8 mouse cellular contexts compared by ENCODE assay signal in genomic region chr2:166793542-166794214, GRCm38 (mm10). TPM values are rescaled to one million over a fixed set of nuclear protein-coding genes. Genes with fewer than 3 reads are reported as not detected.
DNase-seq lines count a peak whose midpoint lies in the region; ATAC-seq lines count a peak whose summit lies in the region.
"Not testable (repeated sequence)": the region's sequence is repeated elsewhere in the genome, so short reads cannot be mapped to it uniquely, and the experiment has no call there.

No protein-coding gene starts in this region.

- peak; percentile 96 for ATAC-seq in frontal cortex, adult (ENCODE audit: low TSS enrichment)

- H3K4me1 ChIP-seq in hindbrain, embryonic 10.5 days (replicated peaks) = peaks cover 31% of the 10 kb centered on the region

- under 1% methylated on average over 76 of the region's 76 CpGs for WGBS in hindbrain, embryonic 10.5 days

- not testable (repeated sequence) for H3K9me3 ChIP-seq in hindbrain, embryonic 10.5 days

- H3K27ac ChIP-seq in hindbrain, embryonic 10.5 days = peak overlapping the region; percentile 89

- H3K36me3 ChIP-seq in hindbrain, embryonic 10.5 days = peaks cover 32% of the 10 kb centered on the region

- H3K4me3 ChIP-seq in hindbrain, embryonic 10.5 days = peak overlapping the region; percentile 81

- H3K27me3 ChIP-seq in hindbrain, embryonic 10.5 days (ENCODE audit: insufficient read depth, poor library complexity, severe bottlenecking) = not testable (repeated sequence)

- DNase-seq in MEL-GATA-1-ER (ENCODE audit: extremely low read depth, low read depth) = peak; percentile 69
- DNase-seq in cerebellum, adult 9-10 months = peak; percentile 82
- peak; percentile 86 for DNase-seq in hindbrain, embryonic 10.5 days (ENCODE audit: low spot score)
- peak; percentile 77 to 88 for DNase-seq in layer of hippocampus, postnatal 14 days (ENCODE audit: low spot score in 2 of 2)
- DNase-seq in lung, postnatal 14 days = peak; percentile 89
- DNase-seq in ovary, postnatal 36 days (ENCODE audit: low spot score) = peak; percentile 87
- DNase-seq in thymus, postnatal 25 days = peak; percentile 88

RNA-seq across cellular contexts. Expression of gene Trp53rkb, which starts 1.3 kb away (rescaled TPM):
- polyA plus RNA-seq in hindbrain, embryonic 10.5 days (2016; fragmentation: Nextera tagmentation; extraction: Ambion mirVana) = 11.0 and 12.8 TPM in 2 replicates
- total RNA-seq in layer of hippocampus, postnatal 14 days (2021) = 1 to 10 TPM; 5.2 to 6.7 TPM

RNA-seq across cellular contexts. Expression of gene Arfgef2, which starts 11.7 kb away (rescaled TPM):
- 4.9 and 5.2 TPM in 2 replicates for polyA plus RNA-seq in hindbrain, embryonic 10.5 days (2016; fragmentation: Nextera tagmentation; extraction: Ambion mirVana)
- total RNA-seq in layer of hippocampus, postnatal 14 days (2021) = 10 to 100 TPM; 44.5 to 46.0 TPM

Comparison
In these comparisons a context has a peak if more than half of its experiments do, and no peak if none do; other contexts are left out.
1. Peak in every context shown above with its lines: DNase-seq, ATAC-seq, H3K4me3 ChIP-seq and H3K27ac ChIP-seq.